Mouse (Mus musculus): ENCODE measurements around the gene Ephb3.

- no peak for TF ChIP-seq POLR2A (IDR thresholded peaks at IDR 0.05; ENCODE audit: control insufficient read depth, low read depth, low read length)
- peak; percentile 24; the same call in 1 of the 2 replicates for TF ChIP-seq CTCF (IDR thresholded peaks at IDR 0.05; ENCODE audit: control insufficient read depth, insufficient read depth, insufficient replicate concordance, low read depth, low read length)
Measured at GRCm38 (mm10) chr16:21192509-21193354, 11.8 kb upstream of the Ephb3 start.

Measured in testis, adult 2 months (tissue).